Mouse (Mus musculus) megakaryocyte, embryonic 14.5 days (primary cell): ENCODE measurements around the gene Kcne1.

Source experiments
- FLI1 ChIP-seq: IDR thresholded peaks from 2 replicates; pipeline ENCODE4 v1.6.1; 2012; ENCODE audit warnings: low read length, inconsistent platforms, mixed read lengths
- GATA1 ChIP-seq: IDR thresholded peaks from 3 replicates; pipeline ENCODE4 v1.6.1; 2012; ENCODE audit warnings: mixed read lengths, low read length, inconsistent platforms, borderline replicate concordance

DNA sequence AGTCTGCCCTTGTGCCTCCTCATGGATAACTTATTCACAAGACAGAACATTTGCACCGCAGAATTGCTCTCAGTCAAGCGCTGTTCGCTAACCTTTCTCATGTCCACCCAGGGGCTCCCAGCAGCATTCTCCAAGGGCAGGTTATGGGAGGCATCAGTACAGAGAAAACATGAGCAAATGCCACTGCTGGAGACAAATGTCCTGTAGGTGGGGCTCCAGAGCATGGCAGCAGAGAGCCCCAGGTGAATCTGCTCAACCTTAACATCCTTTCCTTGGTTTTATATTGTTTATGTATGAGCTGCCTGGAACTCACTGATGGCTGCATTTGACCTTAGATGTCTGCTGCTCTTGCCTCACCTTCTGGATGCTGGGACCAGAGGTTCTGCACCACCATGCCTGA lies 34.5 kb upstream of the Kcne1 start:
- TF ChIP-seq GATA1 (no peak), FLI1 (no peak)
